Mouse (Mus musculus) bone marrow, adult 2 months (tissue): Measurements from ENCODE around the gene Gm33815. TPM values are rescaled to one million over a fixed set of nuclear protein-coding genes. Genes with fewer than 3 reads are reported as not detected.
"Not testable (repeated sequence)": the region's sequence is repeated elsewhere in the genome, so short reads cannot be mapped to it uniquely, and the experiment has no call there.

Experiments used
- H3K27ac ChIP-seq: fragments of 200-500 bp; 2 replicates; pipeline ENCODE4 v1.5.1; 2012; ENCODE audit warnings: low read depth, mild to moderate bottlenecking, control low read depth, inconsistent platforms, low read length; ENCODE audit not compliant: control insufficient read depth, poor library complexity, insufficient read depth
- H3K4me1 ChIP-seq: fragments of 200-500 bp; 2 replicates; pipeline ENCODE4 v1.6.1; 2011; ENCODE audit warnings: low read length; ENCODE audit not compliant: control insufficient read depth, insufficient read depth
- H3K4me3 ChIP-seq: fragments of 200-500 bp; replicated peaks from 2 replicates; pipeline ENCODE3; 2011; ENCODE audit warnings: mild to moderate bottlenecking, low read depth, low read length, control low read depth; ENCODE audit not compliant: control insufficient read depth
- WGBS: fragments of 180-500 bp; shearing (Covaris S2); methylation state at CpG from one replicate; pipeline ENCODE4 v1.1.7; 2018; 5-methylcytosine and 5-hydroxymethylcytosine counted together
- polyA plus RNA-seq: library from polyadenylated mRNA; stranded (reverse); fragments of >200 nt; gene quantifications from 2 replicates; pipeline ENCODE4 v1.2.4, GENCODE M21; 2011; ENCODE audit warnings: low replicate concordance; ENCODE audit not compliant: missing spikeins, insufficient read depth, insufficient read length

The Gm33815 gene
- not detected in 2 replicates for polyA plus RNA-seq

- whole genome bisulfite sequencing: no CpG with 5 or more reads among the region's 1 CpGs
- H3K27ac ChIP-seq, H3K4me3 ChIP-seq, H3K4me1 ChIP-seq: not testable (repeated sequence)
Measured at GRCm38 (mm10) chrY:69320832-69321231, at the start of gene Gm33815. Gene Gm33815 (plus strand): TSS chrY:69321132.
